Mouse (Mus musculus) limb, embryonic 11.5 days (tissue): ENCODE measurements around the gene Guca2b. TPM values are rescaled to one million over a fixed set of nuclear protein-coding genes. Genes with fewer than 3 reads are reported as not detected.
A peak's percentile ranks its signal among the peaks of the same experiment; 100 is the strongest.

Source experiments
- ATAC-seq: fragments of 200-750 bp; cut with Nextera tagmentation; 2 replicates; pipeline ENCODE4 v1.8.0; 2017; ENCODE audit warnings: low read depth; ENCODE audit not compliant: insufficient number of reproducible peaks, low FRiP score, low TSS enrichment
- DNase-seq: peaks from one replicate; pipeline ENCODE4 v3.0.0-alpha.2; 2015; ENCODE audit warnings: low spot score
- H3K27ac ChIP-seq: fragments of 300-500 bp; sonication (generic); replicated peaks from 2 replicates; pipeline ENCODE4 v1.5.1; 2014; ENCODE audit warnings: low read depth, mild to moderate bottlenecking, low read length
- H3K27me3 ChIP-seq: fragments of 300-500 bp; sonication (generic); 2 replicates; pipeline ENCODE4 v1.6.1; 2014; ENCODE audit warnings: mild to moderate bottlenecking, low read length, mixed read lengths; ENCODE audit not compliant: control insufficient read depth, insufficient read depth
- H3K36me3 ChIP-seq: fragments of 300-500 bp; sonication (generic); 2 replicates; pipeline ENCODE4 v1.6.1; 2014; ENCODE audit warnings: mild to moderate bottlenecking, low read length, moderate library complexity, mixed read lengths; ENCODE audit not compliant: control insufficient read depth, insufficient read depth
- H3K4me1 ChIP-seq: fragments of 300-500 bp; sonication (generic); 2 replicates; pipeline ENCODE4 v1.6.1; 2014; ENCODE audit warnings: low read length, mixed read lengths; ENCODE audit not compliant: control insufficient read depth, insufficient read depth
- H3K4me2 ChIP-seq: fragments of 300-500 bp; sonication (generic); 2 replicates; pipeline ENCODE4 v1.6.1; 2014; ENCODE audit warnings: low read depth, mild to moderate bottlenecking, moderate library complexity; ENCODE audit not compliant: severe bottlenecking
- H3K4me3 ChIP-seq: fragments of 300-500 bp; sonication (generic); 2 replicates; pipeline ENCODE4 v1.5.1; 2014; ENCODE audit warnings: low read depth, low read length
- H3K9ac ChIP-seq: fragments of 300-500 bp; sonication (generic); 2 replicates; pipeline ENCODE4 v1.6.1; 2014; ENCODE audit warnings: mild to moderate bottlenecking, low read length
- H3K9me3 ChIP-seq: fragments of 300-500 bp; sonication (generic); 2 replicates; pipeline ENCODE4 v1.6.1; 2016; ENCODE audit warnings: low read length; ENCODE audit not compliant: control insufficient read depth
- WGBS: fragments of 180-500 bp; shearing (Covaris S2); extraction: QIAGEN DNeasy Blood & Tissue Kit; methylation state at CpG from one replicate; pipeline ENCODE4 v1.1.7; 2014; 5-methylcytosine and 5-hydroxymethylcytosine counted together
- polyA plus RNA-seq: library from polyadenylated mRNA; unstranded; fragments of >200 nt; fragmentation: Nextera tagmentation; extraction: Ambion mirVana; gene quantifications from 2 replicates; pipeline ENCODE4 v1.2.1, GENCODE M21; 2014

Guca2b gene
- polyA plus RNA-seq = not detected in 2 replicates

- no peak for DNase-seq
- no peaks in the 10 kb centered on the region for H3K9me3 ChIP-seq
- no peak for ATAC-seq
- H3K9ac ChIP-seq = no peak within 1 kb of the TSS
- no peak within 1 kb of the TSS for H3K4me3 ChIP-seq
- H3K4me2 ChIP-seq = no peak within 1 kb of the TSS
- 88% methylated on average over 4 of the region's 4 CpGs for WGBS
- no peaks in the 10 kb centered on the region for H3K27me3 ChIP-seq
- no peaks in the 10 kb centered on the region for H3K4me1 ChIP-seq
- H3K27ac ChIP-seq = no peak within 1 kb of the TSS
- no peaks in the 10 kb centered on the region for H3K36me3 ChIP-seq
These were observed at the start of gene Guca2b for GRCm38 (mm10) chr4:119658731-119659130. Guca2b (minus strand) TSS chr4:119658954.

- H3K9ac ChIP-seq = no peak overlapping the region
- H3K27me3 ChIP-seq = no peaks in the 10 kb centered on the region
- H3K9me3 ChIP-seq = no peaks in the 10 kb centered on the region
- peak; percentile 39; the same call in 1 of the 2 replicates for ATAC-seq
- H3K36me3 ChIP-seq = no peaks in the 10 kb centered on the region
- H3K4me1 ChIP-seq = no peaks in the 10 kb centered on the region
- peak; percentile 27 for DNase-seq
- H3K4me3 ChIP-seq = no peak overlapping the region
- H3K4me2 ChIP-seq = no peak overlapping the region
- H3K27ac ChIP-seq = no peak overlapping the region
- WGBS = 25% methylated on average over 3 of the region's 3 CpGs
These were observed 49.0 kb upstream of the Guca2b start for GRCm38 (mm10) chr4:119707751-119708150.

- Histone ChIP-seq H3K4me3 (no peak overlapping the region), H3K27me3 (no peaks in the 10 kb centered on the region), H3K4me1 (no peaks in the 10 kb centered on the region), H3K36me3 (no peaks in the 10 kb centered on the region), H3K4me2 (no peak overlapping the region), H3K9ac (no peak overlapping the region), H3K27ac (no peak overlapping the region), H3K9me3 (no peaks in the 10 kb centered on the region)
- ATAC-seq (no peak), DNase-seq (no peak)
- WGBS = 63% methylated on average over 5 of the region's 5 CpGs
These were observed 48.6 kb upstream of the Guca2b start for GRCm38 (mm10) chr4:119707326-119707725.

GRCm38 (mm10) chr4:119703965-119704364, 45.2 kb upstream of the Guca2b start:
- DNase-seq (no peak), ATAC-seq (no peak)
- Histone ChIP-seq H3K4me3 (no peak overlapping the region), H3K36me3 (no peaks in the 10 kb centered on the region), H3K27ac (no peak overlapping the region), H3K9ac (no peak overlapping the region), H3K4me1 (0 out of 2 replicates have a peak, but pooled peaks cover 2% of the 10 kb centered on the region), H3K27me3 (no peaks in the 10 kb centered on the region), H3K9me3 (no peaks in the 10 kb centered on the region), H3K4me2 (no peak overlapping the region)
- WGBS = 87% methylated on average over 8 of the region's 8 CpGs

- Histone ChIP-seq H3K27me3 (no peaks in the 10 kb centered on the region), H3K4me1 (0 out of 2 replicates have a peak, but pooled peaks cover 2% of the 10 kb centered on the region), H3K4me3 (no peak overlapping the region), H3K36me3 (no peaks in the 10 kb centered on the region), H3K27ac (no peak overlapping the region), H3K9ac (no peak overlapping the region), H3K4me2 (no peak overlapping the region), H3K9me3 (no peaks in the 10 kb centered on the region)
- no peak for ATAC-seq
- no peak for DNase-seq
- 87% methylated on average over 11 of the region's 11 CpGs for WGBS
These were observed 42.7 kb upstream of the Guca2b start for GRCm38 (mm10) chr4:119701269-119701954.

- ATAC-seq (no peak), DNase-seq (no peak)
- H3K27me3 ChIP-seq = no peaks in the 10 kb centered on the region
- no peak overlapping the region for H3K9ac ChIP-seq
- WGBS = 48% methylated on average over 2 of the region's 2 CpGs
- no peaks in the 10 kb centered on the region for H3K9me3 ChIP-seq
- no peak overlapping the region for H3K4me3 ChIP-seq
- no peak overlapping the region for H3K4me2 ChIP-seq
- 0 out of 2 replicates have a peak, but pooled peaks cover 2% of the 10 kb centered on the region for H3K4me1 ChIP-seq
- no peaks in the 10 kb centered on the region for H3K36me3 ChIP-seq
- H3K27ac ChIP-seq = no peak overlapping the region
These were observed 39.6 kb upstream of the Guca2b start for GRCm38 (mm10) chr4:119698339-119698738.

GRCm38 (mm10) chr4:119685746-119686145, 27.0 kb upstream of the Guca2b start:
- no peak for DNase-seq
- 95% methylated on average over 2 of the region's 2 CpGs for WGBS
- no peak for ATAC-seq
- H3K4me3 ChIP-seq = no peak overlapping the region
- H3K27me3 ChIP-seq = no peaks in the 10 kb centered on the region
- no peaks in the 10 kb centered on the region for H3K4me1 ChIP-seq
- no peaks in the 10 kb centered on the region for H3K36me3 ChIP-seq
- no peak overlapping the region for H3K4me2 ChIP-seq
- no peak overlapping the region for H3K9ac ChIP-seq
- H3K27ac ChIP-seq = no peak overlapping the region
- no peaks in the 10 kb centered on the region for H3K9me3 ChIP-seq

- H3K4me1 ChIP-seq = no peaks in the 10 kb centered on the region
- H3K4me3 ChIP-seq = no peak overlapping the region
- H3K9me3 ChIP-seq = no peaks in the 10 kb centered on the region
- DNase-seq (no peak), ATAC-seq (no peak)
- H3K4me2 ChIP-seq = no peak overlapping the region
- H3K9ac ChIP-seq = no peak overlapping the region
- no peaks in the 10 kb centered on the region for H3K36me3 ChIP-seq
- H3K27ac ChIP-seq = no peak overlapping the region
- 71% methylated on average over 5 of the region's 5 CpGs for WGBS
- no peaks in the 10 kb centered on the region for H3K27me3 ChIP-seq
These were observed 23.8 kb upstream of the Guca2b start for GRCm38 (mm10) chr4:119682596-119682995.

GRCm38 (mm10) chr4:119672685-119673084, 13.9 kb upstream of the Guca2b start:
- no peaks in the 10 kb centered on the region for H3K36me3 ChIP-seq
- H3K4me1 ChIP-seq = no peaks in the 10 kb centered on the region
- H3K9ac ChIP-seq = no peak overlapping the region
- H3K9me3 ChIP-seq = no peaks in the 10 kb centered on the region
- no peak for ATAC-seq
- H3K4me3 ChIP-seq = no peak overlapping the region
- H3K4me2 ChIP-seq = no peak overlapping the region
- WGBS = 45% methylated on average over 5 of the region's 5 CpGs
- no peak overlapping the region for H3K27ac ChIP-seq
- no peak for DNase-seq
- H3K27me3 ChIP-seq = no peaks in the 10 kb centered on the region
